Mouse (Mus musculus) thymus, adult 2 months (tissue): ENCODE measurements around the gene Dmgdh. TPM values are rescaled to one million over a fixed set of nuclear protein-coding genes. Genes with fewer than 3 reads are reported as not detected.

Experiments
- DNase-seq: peaks from one replicate; pipeline ENCODE4 v3.0.0; 2021
- H3K27ac ChIP-seq: fragments of 200-500 bp; 2 replicates; pipeline ENCODE4 v1.5.1; 2012; ENCODE audit warnings: low read length, control low read depth; ENCODE audit not compliant: control insufficient read depth, insufficient read depth
- H3K27me3 ChIP-seq: fragments of 200-500 bp; 2 replicates; pipeline ENCODE4 v1.6.1; 2012; ENCODE audit warnings: mild to moderate bottlenecking, low read length, moderate library complexity, mixed read lengths; ENCODE audit not compliant: control insufficient read depth, insufficient read depth
- H3K36me3 ChIP-seq: fragments of 200-500 bp; 2 replicates; pipeline ENCODE4 v1.6.1; 2012; ENCODE audit warnings: mild to moderate bottlenecking, low read length, moderate library complexity; ENCODE audit not compliant: control insufficient read depth, insufficient read depth
- H3K4me1 ChIP-seq: fragments of 200-500 bp; replicated peaks from 2 replicates; pipeline ENCODE4 v1.6.1; 2012; ENCODE audit warnings: low read length; ENCODE audit not compliant: control insufficient read depth, insufficient read depth
- H3K4me3 ChIP-seq: fragments of 200-500 bp; 2 replicates; pipeline ENCODE4 v1.5.1; 2012; ENCODE audit warnings: mild to moderate bottlenecking, low read length, control low read depth, moderate library complexity; ENCODE audit not compliant: control insufficient read depth, insufficient read depth
- CTCF ChIP-seq: fragments of 200-500 bp; IDR thresholded peaks from 2 replicates; pipeline ENCODE4 v1.5.1; 2012; ENCODE audit warnings: mild to moderate bottlenecking, control low read depth, low read length, moderate library complexity, borderline replicate concordance; ENCODE audit not compliant: control insufficient read depth, poor library complexity, insufficient read depth; ENCODE audit errors: extremely low read depth
- POLR2A ChIP-seq: fragments of 200-500 bp; IDR thresholded peaks from 2 replicates; pipeline ENCODE4 v1.6.1; 2012; ENCODE audit warnings: mild to moderate bottlenecking, low read length, control low read depth, moderate library complexity; ENCODE audit not compliant: control insufficient read depth, poor library complexity, insufficient read depth; ENCODE audit errors: extremely low read depth
- WGBS: fragments of 180-500 bp; shearing (Covaris S2); methylation state at CpG from one replicate; pipeline ENCODE4 v1.1.7; 2018; 5-methylcytosine and 5-hydroxymethylcytosine counted together
- polyA plus RNA-seq: library from polyadenylated mRNA; depleted of rRNA; stranded (reverse); fragments of >200 nt; gene quantifications from 2 replicates; pipeline ENCODE4 v1.2.3, GENCODE M21; 2012

Dmgdh gene
- polyA plus RNA-seq, 1 experiment, result 0.04 TPM

GRCm38 (mm10) chr13:93721916-93722315 lies 47.7 kb downstream of the Dmgdh start:
- no peaks in the 10 kb centered on the region for H3K27me3 ChIP-seq
- H3K4me3 ChIP-seq, result no peak overlapping the region
- H3K27ac ChIP-seq, result no peak overlapping the region
- no peak for DNase-seq
- WGBS, result 90% methylated on average over 4 of the region's 4 CpGs
- no peak for TF ChIP-seq CTCF
- TF ChIP-seq POLR2A, result no peak
- H3K36me3 ChIP-seq, result no peaks in the 10 kb centered on the region
- peaks cover 4% of the 10 kb centered on the region for H3K4me1 ChIP-seq

- Histone ChIP-seq H3K27me3 (no peaks in the 10 kb centered on the region), H3K27ac (no peak overlapping the region), H3K4me1 (peaks cover 4% of the 10 kb centered on the region), H3K36me3 (no peaks in the 10 kb centered on the region), H3K4me3 (no peak overlapping the region)
- WGBS, result 94% methylated on average over 3 of the region's 3 CpGs
- TF ChIP-seq CTCF (no peak), POLR2A (no peak)
- no peak for DNase-seq
These were observed 49.2 kb downstream of the Dmgdh start for GRCm38 (mm10) chr13:93723455-93723854.

- H3K4me1 ChIP-seq, result peaks cover 4% of the 10 kb centered on the region
- TF ChIP-seq CTCF (no peak), POLR2A (no peak)
- H3K36me3 ChIP-seq, result no peaks in the 10 kb centered on the region
- 14% methylated on average over 2 of the region's 2 CpGs for WGBS
- no peak overlapping the region for H3K27ac ChIP-seq
- H3K27me3 ChIP-seq, result no peaks in the 10 kb centered on the region
- DNase-seq, result peak; percentile 21
- no peak overlapping the region for H3K4me3 ChIP-seq
These were observed 50.0 kb downstream of the Dmgdh start for GRCm38 (mm10) chr13:93724206-93724605.

GRCm38 (mm10) chr13:93735131-93735636 lies 61.0 kb downstream of the Dmgdh start:
- no peak overlapping the region for H3K27ac ChIP-seq
- WGBS, result 93% methylated on average over 5 of the region's 5 CpGs
- no peak overlapping the region for H3K4me3 ChIP-seq
- H3K27me3 ChIP-seq, result no peaks in the 10 kb centered on the region
- no peak for DNase-seq
- no peaks in the 10 kb centered on the region for H3K4me1 ChIP-seq
- TF ChIP-seq POLR2A, result no peak
- TF ChIP-seq CTCF, result no peak
- no peaks in the 10 kb centered on the region for H3K36me3 ChIP-seq

GRCm38 (mm10) chr13:93744118-93744517 lies 69.9 kb downstream of the Dmgdh start:
- Histone ChIP-seq H3K27ac (no peak overlapping the region), H3K4me3 (no peak overlapping the region), H3K36me3 (no peaks in the 10 kb centered on the region), H3K4me1 (no peaks in the 10 kb centered on the region), H3K27me3 (0 out of 2 replicates have a peak, but pooled peaks cover 2% of the 10 kb centered on the region)
- no peak for TF ChIP-seq POLR2A
- TF ChIP-seq CTCF, result no peak
- WGBS, result 89% methylated on average over 8 of the region's 8 CpGs
- DNase-seq, result no peak

- Histone ChIP-seq H3K4me1 (peaks cover 8% of the 10 kb centered on the region), H3K4me3 (no peak overlapping the region), H3K27me3 (no peaks in the 10 kb centered on the region), H3K27ac (no peak overlapping the region), H3K36me3 (no peaks in the 10 kb centered on the region)
- DNase-seq, result no peak
- TF ChIP-seq CTCF (no peak), POLR2A (no peak)
- WGBS, result 95% methylated on average over 14 of the region's 14 CpGs
These were observed 78.6 kb downstream of the Dmgdh start for GRCm38 (mm10) chr13:93752597-93753400.
